Mouse (Mus musculus): ENCODE data around the gene Pik3r2. TPM values are rescaled to one million over a fixed set of nuclear protein-coding genes. Genes with fewer than 3 reads are reported as not detected.

Pik3r2 gene
- total RNA-seq, 1 experiment from 2014 or later, result 62.1 TPM

DNA sequence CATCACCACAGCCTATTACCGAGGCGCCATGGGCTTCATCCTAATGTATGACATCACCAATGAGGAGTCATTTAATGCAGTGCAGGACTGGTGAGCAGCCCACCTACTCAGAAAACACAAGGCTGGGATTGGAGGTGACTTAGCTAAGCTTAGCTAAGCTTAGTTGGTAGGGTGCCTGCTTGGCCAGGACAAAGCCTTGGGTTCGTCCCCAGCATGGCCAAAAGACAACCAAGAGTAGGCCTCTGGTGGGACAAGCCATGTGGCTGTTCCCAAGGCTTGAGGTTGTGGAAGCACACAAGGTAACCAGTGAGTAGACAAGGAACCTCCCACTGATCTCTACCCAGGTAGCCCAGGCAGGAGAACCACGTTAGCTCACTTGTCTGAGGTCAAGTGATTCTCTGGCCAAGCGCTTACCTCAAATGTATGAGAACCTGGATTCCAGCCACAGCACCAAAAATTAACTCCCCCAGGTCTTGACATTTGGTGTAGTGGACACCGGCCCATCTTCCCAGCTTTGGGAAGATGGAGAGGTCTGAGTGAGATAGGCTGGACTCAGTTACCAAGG, 20.0 kb downstream of the Pik3r2 start:
- no peak for DNase-seq

DNA sequence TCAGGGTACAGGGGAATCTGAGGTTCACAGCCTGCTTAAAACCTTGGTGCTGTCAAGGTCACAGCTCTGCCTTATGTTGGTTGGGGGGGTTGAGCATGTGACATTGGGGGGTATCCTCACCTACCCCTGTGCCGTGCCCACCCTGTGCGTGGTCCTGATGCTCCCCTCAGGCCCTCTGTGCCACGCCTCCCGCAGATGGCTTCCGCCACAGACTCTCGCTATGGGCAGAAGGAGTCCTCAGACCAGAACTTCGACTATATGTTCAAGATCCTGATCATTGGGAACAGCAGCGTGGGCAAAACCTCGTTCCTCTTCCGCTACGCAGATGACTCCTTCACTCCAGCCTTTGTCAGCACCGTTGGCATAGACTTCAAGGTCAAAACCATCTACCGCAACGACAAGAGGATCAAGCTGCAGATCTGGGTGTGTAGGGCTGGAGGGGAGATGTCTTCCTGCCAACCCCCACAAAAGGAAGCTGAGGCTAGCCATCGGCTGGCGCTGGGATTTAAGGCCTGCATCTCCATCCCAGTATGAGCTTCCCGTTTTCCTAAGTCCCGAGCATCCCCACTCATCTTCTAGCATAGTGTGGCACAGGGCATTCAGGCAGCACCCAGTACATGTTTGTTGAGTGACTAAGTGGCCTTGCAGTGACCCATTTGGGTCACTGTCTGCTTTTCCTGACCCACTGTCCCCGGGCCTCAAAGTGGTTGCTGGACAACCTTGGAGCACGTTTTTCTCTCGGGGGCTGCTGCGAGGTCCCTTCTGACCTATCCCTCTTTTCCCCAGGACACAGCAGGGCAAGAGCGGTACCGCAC, 20.6 kb downstream of the Pik3r2 start:
- DNase-seq, result no peak

GRCm38 (mm10) chr8:70754871-70755660, 21.4 kb downstream of the Pik3r2 start:
- peak; percentile 66 for DNase-seq

DNA sequence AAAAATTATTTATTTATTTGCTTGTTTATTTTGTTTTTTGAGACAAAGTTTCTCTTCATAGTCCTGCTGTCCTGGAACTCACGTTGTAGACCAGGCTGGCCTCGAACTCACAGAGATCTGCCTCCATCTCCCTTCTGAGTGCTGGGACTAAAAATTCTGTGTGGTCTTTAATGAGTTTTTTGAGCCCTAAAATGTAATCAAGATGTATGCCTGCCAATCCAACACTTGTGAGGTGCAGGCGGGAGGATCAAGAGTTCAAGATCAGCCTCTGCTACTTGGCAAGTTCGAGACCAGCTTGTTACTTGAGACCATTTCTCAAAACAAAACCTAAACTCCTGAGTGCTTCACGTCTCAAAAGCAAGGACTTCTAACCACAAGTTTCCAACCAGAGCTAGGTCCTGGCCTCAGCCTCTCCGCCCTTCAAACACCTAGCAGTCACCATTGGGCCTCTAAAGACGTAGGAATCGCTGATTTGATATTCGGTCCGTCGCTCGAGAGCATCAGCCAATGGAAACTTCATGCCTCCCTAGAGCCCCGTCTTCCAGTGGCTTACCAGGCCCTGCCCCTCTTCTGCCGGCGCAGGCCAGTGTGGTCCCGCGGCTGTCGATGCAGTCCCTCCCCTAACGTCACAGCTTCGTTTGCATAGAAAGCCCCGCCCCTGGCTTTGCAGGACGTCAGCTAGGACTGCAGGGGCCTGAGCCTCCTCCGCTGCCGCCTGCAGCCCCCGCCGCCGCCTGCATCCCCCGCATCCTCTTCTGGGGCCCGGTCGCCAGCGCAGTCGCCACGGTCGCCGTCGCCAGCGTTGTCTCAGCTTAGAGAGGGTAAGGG, 22.3 kb downstream of the Pik3r2 start, which contains the start of gene Rab3a:
TSS of gene Rab3a (plus strand) at position 637 of the 828 bp plus-strand sequence.
- peak; percentile 94 for DNase-seq

DNA sequence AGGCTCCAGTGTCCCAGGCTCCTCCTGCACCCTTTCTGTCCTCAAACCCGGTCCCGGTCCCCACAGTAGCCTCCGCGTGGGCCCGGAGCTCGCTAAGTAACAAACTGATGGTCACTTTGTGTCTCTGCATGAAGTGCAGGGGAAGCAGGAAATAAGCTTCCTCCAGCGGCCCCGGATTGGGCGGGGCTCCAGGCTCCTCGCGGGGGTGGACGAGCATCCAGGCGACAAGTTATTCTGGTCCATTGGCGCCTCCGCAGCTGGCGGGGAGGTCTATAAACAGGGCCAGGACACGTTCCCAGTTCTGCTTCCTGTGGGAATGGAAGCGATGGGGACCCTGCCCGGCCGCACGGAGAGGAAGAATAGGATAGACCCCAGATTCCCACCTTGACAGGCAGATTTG, 23.4 kb downstream of the Pik3r2 start:
- peak; percentile 79 for DNase-seq

DNA sequence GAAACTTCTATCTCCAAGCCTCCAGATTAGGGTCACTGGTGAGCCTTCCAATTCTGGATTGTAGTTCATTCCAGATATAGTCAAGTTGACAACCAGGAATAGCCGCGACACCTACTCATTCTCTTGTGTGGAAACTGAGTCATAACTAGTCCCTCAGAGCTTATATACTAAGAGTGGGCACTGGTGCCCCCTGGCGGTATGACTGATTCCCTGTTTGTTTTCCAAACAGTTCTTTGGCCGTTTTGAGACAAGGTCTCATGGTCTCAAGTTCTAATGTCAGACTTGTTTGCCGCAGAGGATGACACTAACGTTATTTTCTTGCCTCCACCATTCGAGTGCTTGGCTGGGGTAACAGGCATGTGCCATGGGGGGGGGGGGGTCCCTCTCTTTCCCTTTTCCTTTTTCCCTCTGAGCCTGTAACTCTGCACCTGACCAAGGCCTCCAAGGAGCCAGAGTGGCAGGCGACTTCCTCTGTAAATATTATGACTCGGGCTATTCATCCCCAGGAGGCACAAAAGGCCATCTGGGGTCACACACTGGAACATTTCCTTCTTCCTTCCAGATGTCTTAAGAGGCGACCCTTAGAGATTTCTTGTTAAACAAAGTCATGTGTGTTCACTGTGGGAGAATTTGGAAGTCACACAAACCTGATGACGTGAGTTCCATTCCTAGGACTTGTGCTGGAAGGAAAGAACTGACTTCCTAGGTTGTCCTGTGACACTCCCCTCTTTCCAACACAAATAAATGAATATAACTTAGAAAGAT, 24.3 kb downstream of the Pik3r2 start:
- peak; percentile 83 for DNase-seq

- DNase-seq, result no peak
Measured at GRCm38 (mm10) chr8:70750128-70750680, 26.3 kb downstream of the Pik3r2 start.

DNA sequence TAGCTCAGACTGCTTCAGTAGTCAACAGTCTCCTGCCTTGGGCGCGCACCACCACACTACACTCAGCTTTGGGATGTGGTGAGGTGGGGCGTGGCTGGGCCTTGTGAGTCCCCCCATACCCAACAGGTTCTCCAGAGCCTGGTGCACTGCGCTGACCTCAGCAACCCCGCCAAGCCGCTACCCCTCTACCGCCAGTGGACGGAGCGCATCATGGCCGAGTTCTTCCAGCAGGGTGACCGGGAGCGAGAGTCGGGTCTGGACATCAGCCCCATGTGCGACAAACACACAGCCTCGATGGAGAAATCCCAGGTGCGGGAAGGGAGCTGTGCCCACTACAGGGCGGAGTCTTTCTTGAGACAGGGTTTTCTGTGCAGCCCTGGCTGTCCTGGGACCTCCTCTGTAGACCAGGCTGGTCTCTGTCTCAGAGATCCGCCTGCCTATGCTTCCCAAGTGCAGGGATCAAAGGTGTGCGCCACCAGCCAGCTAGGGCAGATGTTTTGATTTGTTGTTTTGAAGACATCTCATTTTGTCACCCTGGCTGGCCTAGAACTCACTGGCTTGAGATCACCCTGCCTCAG, 27.3 kb downstream of the Pik3r2 start:
- DNase-seq, result no peak

DNA sequence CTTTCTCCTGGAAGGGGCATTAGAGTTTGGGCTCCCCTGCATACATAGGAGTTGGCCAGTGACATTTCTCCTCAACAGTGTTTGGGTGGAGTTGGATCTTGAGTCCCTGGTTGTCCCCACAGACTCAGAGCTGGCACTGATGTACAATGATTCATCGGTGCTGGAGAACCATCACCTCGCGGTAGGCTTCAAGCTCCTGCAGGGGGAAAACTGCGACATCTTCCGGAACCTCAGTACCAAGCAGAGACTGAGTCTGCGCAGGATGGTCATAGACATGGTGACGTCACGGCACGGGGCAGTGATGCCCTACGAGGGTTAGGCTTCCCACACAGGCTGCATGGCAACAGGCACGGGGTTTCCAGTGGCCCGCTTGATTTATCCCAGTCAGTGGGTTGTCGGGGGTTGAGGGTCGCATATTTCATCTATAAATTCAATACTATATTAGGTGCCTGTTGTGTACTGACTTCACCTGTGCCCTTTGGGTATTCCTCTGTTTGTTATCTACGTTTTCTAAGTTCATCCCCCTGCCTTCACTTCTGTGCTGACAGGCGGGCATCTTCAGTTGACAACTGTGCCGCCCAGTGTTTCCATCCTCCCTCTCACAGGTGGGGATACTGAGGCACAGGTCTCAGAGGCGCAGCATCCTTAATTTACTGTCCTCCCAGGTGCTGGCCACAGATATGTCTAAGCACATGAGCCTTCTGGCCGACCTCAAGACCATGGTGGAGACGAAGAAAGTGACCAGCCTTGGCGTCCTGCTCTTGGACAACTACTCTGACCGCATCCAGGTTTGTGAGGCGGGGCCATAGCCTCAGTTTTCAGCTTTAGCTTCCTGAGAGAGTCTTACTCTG, 28.0 kb downstream of the Pik3r2 start:
- DNase-seq, result no peak

DNA sequence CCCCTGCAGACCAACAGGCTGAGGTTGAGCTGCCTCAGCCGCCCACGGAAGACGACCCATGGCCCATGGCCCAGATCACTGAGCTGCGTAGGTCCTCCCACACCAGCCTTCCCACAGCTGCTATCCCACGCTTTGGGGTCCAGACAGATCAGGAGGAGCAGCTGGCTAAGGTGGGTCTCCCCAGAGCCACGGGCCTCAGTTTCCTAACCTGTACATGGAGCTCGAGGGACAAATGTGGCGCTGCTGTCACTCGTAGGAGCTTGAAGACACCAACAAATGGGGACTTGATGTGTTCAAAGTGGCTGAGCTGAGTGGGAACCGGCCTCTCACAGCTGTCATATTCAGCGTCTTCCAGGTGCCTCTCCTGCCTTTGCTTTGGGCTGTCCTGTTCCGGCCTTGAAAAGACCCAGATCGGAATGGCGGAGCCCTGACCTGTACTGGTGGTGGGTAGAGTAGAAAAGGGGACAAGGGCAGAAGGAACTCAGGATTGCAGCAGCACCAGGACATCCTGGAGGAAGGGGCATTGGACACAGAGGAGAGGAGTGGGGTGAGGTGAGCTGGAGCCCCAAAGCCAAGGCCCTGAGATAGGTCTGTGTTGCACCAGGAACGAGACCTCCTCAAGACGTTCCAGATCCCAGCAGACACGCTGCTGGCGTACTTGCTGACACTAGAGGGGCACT, 29.2 kb downstream of the Pik3r2 start:
- DNase-seq, result no peak

DNA sequence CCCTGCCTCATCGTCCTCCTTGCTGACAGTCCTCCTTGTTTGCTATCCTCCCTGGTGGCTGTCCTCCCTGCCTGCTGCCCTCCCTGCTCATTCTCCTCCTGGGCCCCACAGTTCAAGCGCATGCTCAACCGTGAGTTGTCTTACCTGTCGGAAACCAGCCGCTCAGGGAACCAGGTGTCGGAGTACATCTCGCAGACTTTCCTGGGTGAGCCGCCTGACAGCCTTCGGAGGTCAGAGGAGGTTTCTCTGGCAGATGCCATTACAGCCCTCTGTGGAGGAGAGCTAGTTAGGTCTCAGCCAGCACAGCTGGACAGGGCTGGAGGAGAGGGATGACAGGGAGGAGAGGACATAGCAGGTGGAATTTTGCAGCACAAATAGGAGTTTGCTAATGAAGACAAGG, 29.8 kb downstream of the Pik3r2 start:
- no peak for DNase-seq

GRCm38 (mm10) chr8:70745691-70746220, 30.8 kb downstream of the Pik3r2 start:
- DNase-seq, result no peak

DNA sequence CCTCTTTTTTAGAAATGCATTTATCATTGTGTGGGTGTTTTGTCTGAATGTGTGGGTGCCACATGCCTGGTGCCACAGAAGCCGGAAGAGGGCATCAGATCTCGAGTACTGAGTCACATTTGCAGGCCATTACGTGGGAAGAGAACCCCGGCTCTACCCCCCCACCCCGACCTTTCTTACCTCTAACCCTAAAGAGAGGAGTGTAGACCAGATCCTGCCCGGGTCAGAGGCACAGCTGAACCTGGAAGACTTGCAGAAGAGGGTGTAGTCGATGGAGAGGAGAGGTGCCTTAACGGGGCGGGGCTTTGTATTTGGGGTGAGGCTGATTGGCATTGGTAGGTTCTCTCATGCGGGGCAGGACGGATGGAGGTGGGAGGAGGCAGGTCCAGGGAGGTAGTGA, 31.7 kb downstream of the Pik3r2 start:
- no peak for DNase-seq

DNA sequence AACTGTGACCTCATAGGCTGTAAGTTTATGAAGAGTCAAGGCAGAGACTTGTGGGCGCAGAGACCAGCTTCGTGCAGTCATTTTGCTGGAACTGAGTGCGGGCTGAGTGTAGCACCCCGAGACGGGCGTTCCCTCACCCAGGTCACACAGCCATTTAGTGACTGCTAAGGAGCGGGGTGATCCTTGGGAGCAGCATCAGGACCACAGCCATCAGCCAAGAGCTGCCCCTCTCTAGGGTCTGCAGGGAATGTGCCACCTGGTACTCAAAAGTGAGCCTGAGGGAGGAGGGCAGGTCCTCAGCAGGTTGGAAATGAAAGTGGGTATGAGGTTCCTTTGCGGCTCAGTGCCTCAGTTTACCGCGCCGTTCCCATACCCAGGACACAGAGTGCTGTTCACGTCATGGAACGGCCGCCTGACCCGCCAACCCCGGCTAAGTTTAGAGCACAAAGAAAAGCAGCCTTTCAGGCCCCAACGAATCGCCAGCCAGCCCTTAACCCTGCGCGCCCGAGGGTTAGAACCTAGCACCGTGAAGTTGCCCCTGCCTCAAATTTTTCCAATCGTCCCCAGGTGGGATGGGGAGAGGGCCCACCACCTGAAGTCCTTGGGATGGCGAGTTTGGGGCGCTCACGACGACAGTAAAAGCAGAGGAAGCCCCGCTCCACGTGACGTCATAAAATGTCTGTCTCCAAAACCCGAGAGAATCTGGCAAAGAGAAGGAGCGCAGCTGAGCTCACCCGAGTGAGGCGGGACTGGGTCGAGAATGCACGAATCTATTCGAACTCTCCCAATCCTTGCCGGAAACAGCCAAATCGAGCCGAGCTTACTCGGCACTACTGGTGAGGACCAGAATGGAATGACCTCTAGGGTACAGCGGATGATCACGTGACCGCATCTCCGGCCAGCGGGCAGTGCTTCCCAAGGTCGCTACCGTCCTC, 32.6 kb downstream of the Pik3r2 start:
- DNase-seq, result peak; percentile 72

DNA sequence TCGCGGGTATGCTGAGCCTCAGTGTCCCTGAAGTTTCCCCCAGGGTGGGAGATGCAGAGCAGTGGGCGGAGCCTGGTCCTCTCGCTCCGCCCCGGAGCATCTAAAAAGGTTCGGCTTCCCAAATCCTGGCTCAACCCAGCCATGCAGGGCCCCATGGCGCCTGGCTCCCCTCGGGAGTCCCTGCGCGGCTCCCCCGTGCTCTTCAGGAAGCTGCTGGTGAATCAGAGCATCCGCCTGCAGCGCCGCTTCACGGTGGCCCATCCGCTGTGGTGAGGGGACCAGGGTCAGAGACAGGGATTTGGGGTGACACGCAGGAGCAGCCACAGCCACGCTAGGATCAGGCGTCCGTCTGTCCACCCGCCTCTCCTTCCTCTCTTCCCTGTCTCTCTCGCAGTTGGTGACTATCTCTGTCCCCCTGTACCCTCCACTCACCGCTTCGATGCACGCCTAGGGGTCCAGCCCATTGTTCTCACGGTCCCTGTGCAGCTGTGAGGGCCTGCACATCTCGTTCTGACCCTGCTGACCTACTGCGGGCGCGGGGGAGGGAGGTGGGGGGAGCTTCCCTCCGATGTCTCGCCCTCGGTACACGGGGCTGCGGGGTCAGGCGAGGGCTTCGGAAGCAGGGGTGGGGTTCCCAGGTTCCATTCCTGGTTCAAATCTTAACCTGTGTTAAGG, 33.4 kb downstream of the Pik3r2 start:
- no peak for DNase-seq

GRCm38 (mm10) chr8:70742176-70742575, 34.3 kb downstream of the Pik3r2 start:
- DNase-seq, result no peak

DNA sequence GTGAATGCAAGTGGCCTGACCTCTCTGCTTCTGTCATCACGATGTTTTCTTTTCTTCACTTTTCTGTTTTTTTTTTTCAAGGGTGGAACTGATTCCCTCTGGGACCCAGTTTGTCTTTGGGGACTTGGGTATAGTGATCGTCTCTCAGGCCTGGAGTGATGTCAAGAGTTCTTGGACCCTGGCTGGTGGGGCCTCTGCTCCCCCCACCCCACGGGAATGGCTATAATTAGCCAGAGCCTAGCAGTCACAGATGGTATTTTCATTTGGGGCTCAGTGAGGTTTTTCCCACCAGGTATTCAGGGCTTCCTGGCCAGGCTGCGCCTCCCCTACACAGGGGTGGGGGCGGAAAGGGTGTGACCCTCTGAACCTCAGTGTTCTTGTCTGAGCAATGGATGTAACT, 34.9 kb downstream of the Pik3r2 start:
- DNase-seq, result no peak

Measured in adrenal gland, postnatal 25 days (tissue).